Mouse (Mus musculus) kidney, postnatal 0 days (tissue): ENCODE data around the gene Lgals12. TPM values are rescaled to one million over a fixed set of nuclear protein-coding genes. Genes with fewer than 3 reads are reported as not detected.
A peak's percentile ranks its signal among the peaks of the same experiment; 100 is the strongest.

Experiments
- ATAC-seq: fragments of 200-750 bp; cut with Nextera tagmentation; replicated peaks from 2 replicates; pipeline ENCODE4 v1.8.0; 2017; ENCODE audit warnings: low read depth, moderate number of reproducible peaks, moderate TSS enrichment, moderate library complexity; ENCODE audit not compliant: low FRiP score
- DNase-seq: peaks from one replicate; pipeline ENCODE4 v3.0.0-alpha.2; 2016; ENCODE audit warnings: low spot score
- H3K27ac ChIP-seq: fragments of 300-500 bp; sonication (generic); 2 replicates; pipeline ENCODE4 v1.5.1; 2014; ENCODE audit warnings: mild to moderate bottlenecking
- H3K27me3 ChIP-seq: fragments of 300-500 bp; sonication (generic); 2 replicates; pipeline ENCODE4 v1.6.1; 2014; ENCODE audit warnings: low read length, mixed read lengths; ENCODE audit not compliant: insufficient read depth
- H3K36me3 ChIP-seq: fragments of 300-500 bp; sonication (generic); 2 replicates; pipeline ENCODE4 v1.6.1; 2014; ENCODE audit warnings: low read length, mixed read lengths; ENCODE audit not compliant: insufficient read depth
- H3K4me1 ChIP-seq: fragments of 300-500 bp; sonication (generic); replicated peaks from 2 replicates; pipeline ENCODE4 v1.6.1; 2014; ENCODE audit warnings: antibody characterized with exemption, low read length, mixed read lengths; ENCODE audit not compliant: insufficient read depth
- H3K4me2 ChIP-seq: fragments of 300-500 bp; sonication (generic); 2 replicates; pipeline ENCODE4 v1.6.1; 2014; ENCODE audit warnings: mild to moderate bottlenecking, low read length, moderate library complexity, mixed read lengths
- H3K4me3 ChIP-seq: fragments of 300-500 bp; sonication (generic); replicated peaks from 2 replicates; pipeline ENCODE4 v1.5.1; 2014; ENCODE audit warnings: low read depth, low read length
- H3K9ac ChIP-seq: fragments of 300-500 bp; sonication (generic); 2 replicates; pipeline ENCODE4 v1.6.1; 2014; ENCODE audit warnings: low read depth, low read length
- H3K9me3 ChIP-seq: fragments of 300-500 bp; sonication (generic); replicated peaks from 2 replicates; pipeline ENCODE4 v1.6.1; 2016; ENCODE audit warnings: low read length, inconsistent platforms, mixed read lengths
- CTCF ChIP-seq: IDR thresholded peaks from 2 replicates; pipeline ENCODE4 v1.5.1; 2016; ENCODE audit warnings: antibody characterized with exemption, low read depth, mild to moderate bottlenecking, moderate library complexity
- WGBS: fragments of 180-500 bp; shearing (Covaris S2); extraction: QIAGEN DNeasy Blood & Tissue Kit; methylation state at CpG from one replicate; pipeline ENCODE4 v1.1.7; 2014; 5-methylcytosine and 5-hydroxymethylcytosine counted together
- polyA plus RNA-seq: library from polyadenylated mRNA; unstranded; fragments of >200 nt; fragmentation: Nextera tagmentation; extraction: Ambion mirVana; gene quantifications from 2 replicates; pipeline ENCODE4 v1.2.1, GENCODE M21; 2015

Lgals12 gene
- 1.6 and 1.8 TPM in 2 replicates for polyA plus RNA-seq

DNA sequence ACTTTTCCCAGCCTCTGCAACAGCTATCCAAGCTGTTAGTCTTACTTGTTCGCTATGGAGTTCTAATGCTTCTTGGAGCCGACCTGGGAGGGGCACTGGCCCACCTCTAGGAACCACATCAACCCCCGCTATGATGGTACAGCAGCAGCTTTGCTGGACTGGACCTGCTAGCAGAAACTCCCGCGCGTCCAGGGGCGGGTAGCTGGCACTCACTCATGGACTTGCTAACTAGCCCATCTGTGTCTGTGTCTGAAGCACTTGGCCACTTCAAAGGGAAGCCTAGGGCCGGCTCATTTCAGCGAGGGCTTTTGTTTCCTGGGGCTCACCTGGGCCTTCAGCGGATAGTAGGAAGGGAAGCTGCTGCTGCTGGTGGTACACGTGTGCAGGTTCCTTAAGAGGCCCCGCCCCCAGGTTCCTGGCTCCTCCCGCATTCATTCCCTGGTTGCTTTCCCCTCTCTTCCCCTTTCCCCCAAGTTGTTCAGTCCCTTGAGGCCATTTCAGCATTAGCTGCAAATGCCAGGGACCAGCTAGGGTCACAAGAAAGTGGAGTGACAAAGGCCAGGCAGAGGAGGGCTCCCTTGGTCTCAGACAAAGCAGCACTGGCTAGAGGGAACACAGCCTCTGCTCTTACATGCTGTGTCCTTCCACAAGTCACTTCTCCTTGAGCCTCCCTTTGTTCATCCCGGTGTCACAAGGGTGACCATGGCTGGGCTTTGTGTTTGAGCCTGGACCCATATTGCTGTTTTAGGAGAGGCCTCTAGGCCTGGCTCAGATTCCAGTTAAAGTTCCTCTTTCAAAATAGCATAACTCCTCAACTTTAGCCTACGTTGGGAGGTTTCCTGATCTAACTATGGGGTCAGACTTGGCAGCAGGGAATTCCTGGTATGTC, at the start of gene Lgals12:
Gene Lgals12, minus strand, starts transcription at position 393 of the 889 bp plus-strand sequence.
- Histone ChIP-seq H3K27ac (peak within 1 kb of the TSS; percentile 51), H3K9me3 (no peaks in the 10 kb centered on the region), H3K4me3 (no peak within 1 kb of the TSS; the same call in 1 of the 2 replicates), H3K36me3 (no peaks in the 10 kb centered on the region), H3K4me1 (0 out of 2 replicates have a peak, but pooled peaks cover 3% of the 10 kb centered on the region), H3K27me3 (no peaks in the 10 kb centered on the region), H3K9ac (no peak within 1 kb of the TSS), H3K4me2 (peak within 1 kb of the TSS; percentile 50)
- WGBS, result 9% methylated on average over 15 of the region's 15 CpGs
- DNase-seq (peak; percentile 25), ATAC-seq (peak; percentile 15; the same call in 1 of the 2 replicates)
- TF ChIP-seq CTCF, result no peak

DNA sequence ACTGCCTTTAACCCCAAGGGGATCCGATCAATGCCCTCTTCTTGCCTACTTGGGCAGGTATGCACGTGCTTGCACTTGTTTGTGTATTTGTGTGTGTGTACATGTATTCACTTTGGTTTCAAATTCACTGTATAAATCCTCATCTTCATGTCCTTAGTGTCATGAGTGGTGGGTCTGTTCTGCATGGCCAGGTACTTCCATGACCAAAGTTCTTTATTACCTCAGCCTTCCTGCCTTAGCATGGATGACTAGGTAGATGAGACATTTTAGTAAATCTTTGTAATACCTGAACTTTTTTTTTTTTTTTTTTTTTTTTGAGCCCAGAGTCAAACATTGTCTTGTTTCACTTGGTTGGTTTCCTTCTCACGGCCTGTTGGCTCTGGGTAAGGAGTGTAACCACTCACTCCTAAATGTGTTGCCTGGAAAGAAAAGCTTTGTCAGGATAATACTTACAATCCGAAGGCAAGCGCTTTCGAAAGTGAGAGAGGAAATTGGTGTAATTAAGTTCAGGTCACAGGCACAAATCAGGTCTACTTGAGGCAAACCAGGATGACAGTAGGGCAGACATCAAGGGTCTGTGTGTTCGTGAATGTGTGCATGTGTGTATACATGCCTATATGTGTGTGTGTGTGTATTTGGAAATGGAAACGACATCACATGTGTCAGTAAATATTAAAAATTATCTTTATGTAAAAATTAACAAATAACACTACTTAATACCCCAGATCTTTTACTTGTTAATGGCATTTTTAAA, 42.1 kb upstream of the Lgals12 start:
- peak; percentile 70 for ATAC-seq

DNA sequence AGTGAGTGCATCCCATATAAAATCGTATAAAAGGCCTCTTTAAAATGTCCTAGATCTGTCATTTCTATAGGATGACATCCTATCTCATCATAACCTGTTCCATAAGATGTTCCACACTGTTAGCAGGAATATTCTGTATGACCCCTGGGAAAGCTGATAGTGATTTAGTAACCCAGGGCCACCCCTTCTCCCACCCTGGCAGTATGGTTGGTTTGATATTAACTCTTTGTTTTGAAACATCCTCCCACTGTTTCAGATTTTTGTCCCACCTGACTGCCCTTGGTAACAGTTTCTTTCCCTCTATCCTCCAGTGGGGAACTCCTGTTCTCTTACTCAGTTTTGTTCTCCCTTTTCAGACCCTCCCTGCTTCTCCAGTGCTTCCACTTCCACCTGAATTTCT, 26.8 kb upstream of the Lgals12 start:
- 67% methylated on average over 1 of the region's 1 CpGs for WGBS
- peak; percentile 16 for DNase-seq

More for the DNA sequence above, 42.1 kb upstream of the Lgals12 start:
- H3K4me1 ChIP-seq, result no peaks in the 10 kb centered on the region
- WGBS, result 46% methylated on average over 8 of the region's 8 CpGs
- H3K27me3 ChIP-seq, result no peaks in the 10 kb centered on the region
- H3K9me3 ChIP-seq, result no peaks in the 10 kb centered on the region
- peak; percentile 52 for DNase-seq
- no peak for TF ChIP-seq CTCF
- H3K4me3 ChIP-seq, result no peak overlapping the region
- 0 out of 2 replicates have a peak overlapping the region, but pooled peaks have one; percentile 21 for H3K27ac ChIP-seq
- H3K9ac ChIP-seq, result no peak overlapping the region
- no peak overlapping the region for H3K4me2 ChIP-seq
- no peaks in the 10 kb centered on the region for H3K36me3 ChIP-seq

DNA sequence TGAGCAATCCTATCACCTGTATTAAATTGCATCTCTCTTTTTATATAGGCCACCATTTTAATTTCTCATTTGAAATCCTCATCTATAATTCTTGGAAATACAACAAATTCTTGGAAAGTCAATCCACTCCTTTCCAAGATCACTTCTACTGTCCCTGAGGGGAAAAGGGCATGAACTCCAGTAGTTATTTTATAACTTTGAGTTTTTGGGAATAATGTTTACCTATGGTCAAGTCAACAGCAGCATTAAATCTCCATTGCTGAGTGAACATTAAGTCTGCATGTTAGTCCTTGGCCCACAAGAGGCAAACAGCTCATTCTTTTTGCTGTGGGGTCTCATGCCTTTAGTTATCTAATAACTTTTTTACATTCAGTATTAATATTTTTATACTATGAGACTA, 26.0 kb upstream of the Lgals12 start:
- H3K27ac ChIP-seq, result no peak overlapping the region
- H3K4me2 ChIP-seq, result no peak overlapping the region
- no peak for DNase-seq
- no peak for TF ChIP-seq CTCF
- ATAC-seq, result no peak
- no peaks in the 10 kb centered on the region for H3K4me1 ChIP-seq
- no peaks in the 10 kb centered on the region for H3K36me3 ChIP-seq
- H3K4me3 ChIP-seq, result no peak overlapping the region
- H3K9me3 ChIP-seq, result no peaks in the 10 kb centered on the region
- H3K27me3 ChIP-seq, result no peaks in the 10 kb centered on the region
- H3K9ac ChIP-seq, result no peak overlapping the region

More for the DNA sequence above, 26.8 kb upstream of the Lgals12 start:
- Histone ChIP-seq H3K9ac (no peak overlapping the region), H3K9me3 (no peaks in the 10 kb centered on the region), H3K4me1 (no peaks in the 10 kb centered on the region), H3K36me3 (no peaks in the 10 kb centered on the region), H3K4me3 (no peak overlapping the region), H3K27ac (no peak overlapping the region), H3K4me2 (no peak overlapping the region), H3K27me3 (no peaks in the 10 kb centered on the region)
- no peak for TF ChIP-seq CTCF
- ATAC-seq, result 0 out of 2 replicates have a peak, but pooled peaks have one; percentile 25

DNA sequence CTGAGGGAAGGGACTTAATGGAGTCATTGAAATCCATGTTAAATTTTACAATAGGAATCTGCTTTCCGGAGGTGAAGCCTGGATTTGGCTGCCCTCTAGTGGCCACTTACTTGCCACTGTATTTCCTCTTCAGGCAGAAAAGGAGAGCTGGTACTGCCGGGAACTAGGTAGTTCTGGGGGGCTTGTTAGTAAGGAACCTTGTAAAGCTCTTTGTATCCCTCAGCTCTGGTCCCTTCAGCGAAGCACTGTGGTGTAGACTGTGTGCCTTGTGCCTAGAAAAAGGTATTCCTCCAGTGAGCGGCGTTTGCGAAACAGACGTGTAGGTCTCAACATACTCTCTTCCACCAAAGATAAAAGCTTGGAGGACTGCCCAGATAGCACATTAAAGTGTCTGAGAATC, 10.7 kb upstream of the Lgals12 start:
- Histone ChIP-seq H3K4me1 (no peaks in the 10 kb centered on the region), H3K27me3 (no peaks in the 10 kb centered on the region), H3K9me3 (no peaks in the 10 kb centered on the region), H3K36me3 (no peaks in the 10 kb centered on the region), H3K4me3 (no peak overlapping the region), H3K27ac (no peak overlapping the region), H3K9ac (no peak overlapping the region), H3K4me2 (0 out of 2 replicates have a peak overlapping the region, but pooled peaks have one; percentile 4)
- peak; percentile 84 for TF ChIP-seq CTCF
- ATAC-seq (no peak; the same call in 1 of the 2 replicates), DNase-seq (peak; percentile 91)
- 40% methylated on average over 7 of the region's 7 CpGs for WGBS

DNA sequence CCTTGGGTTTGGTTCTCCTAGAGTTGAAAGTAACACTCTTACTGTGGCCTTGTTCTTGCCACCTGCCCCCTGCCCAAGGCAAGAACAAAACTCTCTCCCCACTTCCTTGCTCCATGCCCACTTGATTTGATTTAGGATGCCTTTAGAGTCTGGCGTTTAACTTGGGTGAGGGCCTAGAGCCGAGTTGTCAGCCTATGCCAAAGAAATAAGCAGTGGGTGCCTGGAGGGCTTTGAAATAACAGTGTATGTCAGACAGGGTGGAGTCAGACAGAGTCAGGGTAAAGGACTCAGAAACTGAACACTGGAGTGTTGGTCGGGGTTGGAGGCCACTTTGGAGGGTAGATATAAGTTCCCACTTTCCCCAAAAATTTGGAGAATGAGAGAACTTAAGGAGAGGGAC, 10.1 kb upstream of the Lgals12 start:
- DNase-seq, result no peak
- H3K4me3 ChIP-seq, result no peak overlapping the region
- H3K36me3 ChIP-seq, result no peaks in the 10 kb centered on the region
- no peaks in the 10 kb centered on the region for H3K9me3 ChIP-seq
- no peaks in the 10 kb centered on the region for H3K4me1 ChIP-seq
- H3K4me2 ChIP-seq, result no peak overlapping the region
- no peak for TF ChIP-seq CTCF
- no peak overlapping the region for H3K27ac ChIP-seq
- no peak for ATAC-seq
- no peak overlapping the region for H3K9ac ChIP-seq
- WGBS, result 37% methylated on average over 3 of the region's 3 CpGs
- no peaks in the 10 kb centered on the region for H3K27me3 ChIP-seq
